Mouse (Mus musculus): ENCODE measurements around the gene Olfr65. TPM values are rescaled to one million over a fixed set of nuclear protein-coding genes. Genes with fewer than 3 reads are reported as not detected.

Olfr65 gene
- polyA plus RNA-seq, 1 experiment = not detected

DNA sequence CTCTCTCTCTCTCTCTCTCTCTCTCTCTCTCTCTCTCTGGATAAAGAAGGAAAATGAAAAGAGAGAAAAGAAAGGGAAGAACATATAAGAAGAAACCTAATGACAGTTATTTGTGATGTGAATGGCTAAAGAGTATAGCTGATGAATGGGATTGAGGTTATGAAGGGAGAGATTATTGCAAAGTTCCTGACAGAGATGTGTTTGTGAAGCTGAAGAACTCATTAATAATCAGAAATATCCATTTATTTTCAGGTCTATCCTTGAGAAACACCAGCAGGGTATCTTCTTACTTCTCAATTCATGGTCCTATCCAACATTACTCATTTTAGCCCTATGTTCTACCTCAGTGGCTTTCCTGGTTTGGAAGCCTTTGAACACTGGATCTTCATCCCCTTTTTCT lies 25.2 kb downstream of the Olfr65 start, which contains the start of gene Olfr631:
Olfr631 (plus strand) TSS at position 301 of the 400 bp plus-strand sequence.
- DNase-seq = no peak
- H3K4me1 ChIP-seq (ENCODE audit: control insufficient read depth, insufficient read depth, low read length) = no peaks in the 10 kb centered on the region
- H3K27me3 ChIP-seq (replicated peaks; ENCODE audit: control insufficient read depth, insufficient read depth, low read length) = no peaks in the 10 kb centered on the region
- TF ChIP-seq POLR2A (IDR thresholded peaks at IDR 0.05; ENCODE audit: low read depth, low read length) = no peak
- TF ChIP-seq CTCF (conservative IDR thresholded peaks at IDR 0.05; ENCODE audit: insufficient read depth, insufficient read length, low read depth, low read length) = no peak
- no peak within 1 kb of the TSS for H3K4me3 ChIP-seq (ENCODE audit: insufficient read depth, low read depth, low read length)
- no peaks in the 10 kb centered on the region for H3K36me3 ChIP-seq (ENCODE audit: control insufficient read depth, insufficient read depth, low read length)
- no peak within 1 kb of the TSS for H3K27ac ChIP-seq (ENCODE audit: insufficient read depth, low read depth, low read length)

GRCm38 (mm10) chr7:103934264-103934663 lies 31.0 kb downstream of the Olfr65 start, which contains the start of gene Olfr632:
Gene Olfr632 (plus strand): TSS chr7:103934347.
- Histone ChIP-seq H3K4me3 (ENCODE audit: insufficient read depth, low read depth, low read length) (no peak within 1 kb of the TSS), H3K36me3 (ENCODE audit: control insufficient read depth, insufficient read depth, low read length) (no peaks in the 10 kb centered on the region), H3K27me3 (replicated peaks; ENCODE audit: control insufficient read depth, insufficient read depth, low read length) (no peaks in the 10 kb centered on the region), H3K4me1 (ENCODE audit: control insufficient read depth, insufficient read depth, low read length) (no peaks in the 10 kb centered on the region), H3K27ac (ENCODE audit: insufficient read depth, low read depth, low read length) (no peak within 1 kb of the TSS)
- 69% methylated on average over 2 of the region's 2 CpGs for WGBS
- no peak for DNase-seq
- no peak for TF ChIP-seq POLR2A (IDR thresholded peaks at IDR 0.05; ENCODE audit: low read depth, low read length)
- no peak for TF ChIP-seq CTCF (conservative IDR thresholded peaks at IDR 0.05; ENCODE audit: insufficient read depth, insufficient read length, low read depth, low read length)

DNA sequence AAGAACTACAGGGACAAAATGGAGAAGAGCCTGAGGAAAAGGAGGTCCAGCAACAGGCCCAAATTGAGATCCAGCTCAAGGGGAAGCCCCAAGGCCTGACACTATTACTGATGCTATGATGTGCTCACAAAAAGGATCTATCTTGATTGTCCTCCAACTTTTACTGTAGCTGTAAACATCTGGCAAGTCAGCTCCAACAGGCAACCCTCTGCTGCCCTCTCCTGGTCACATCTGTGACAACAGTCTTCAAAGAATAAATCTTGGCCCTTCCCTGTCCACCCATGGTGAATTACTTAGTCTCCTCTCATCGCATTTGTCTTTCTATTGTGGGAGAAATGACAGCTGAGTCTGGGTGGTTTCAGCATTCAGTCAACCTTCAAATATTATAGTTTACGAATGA lies 39.4 kb downstream of the Olfr65 start:
- H3K27ac ChIP-seq (ENCODE audit: insufficient read depth, low read depth, low read length) = no peak overlapping the region
- H3K4me1 ChIP-seq (ENCODE audit: control insufficient read depth, insufficient read depth, low read length) = no peaks in the 10 kb centered on the region
- DNase-seq = peak; percentile 21
- TF ChIP-seq CTCF (conservative IDR thresholded peaks at IDR 0.05; ENCODE audit: insufficient read depth, insufficient read length, low read depth, low read length) = peak; percentile 70
- no peak for TF ChIP-seq POLR2A (IDR thresholded peaks at IDR 0.05; ENCODE audit: low read depth, low read length)
- no peaks in the 10 kb centered on the region for H3K36me3 ChIP-seq (ENCODE audit: control insufficient read depth, insufficient read depth, low read length)
- 23% methylated on average over 2 of the region's 2 CpGs for WGBS
- no peaks in the 10 kb centered on the region for H3K27me3 ChIP-seq (replicated peaks; ENCODE audit: control insufficient read depth, insufficient read depth, low read length)
- H3K4me3 ChIP-seq (ENCODE audit: insufficient read depth, low read depth, low read length) = no peak overlapping the region

- no peaks in the 10 kb centered on the region for H3K27me3 ChIP-seq (replicated peaks; ENCODE audit: control insufficient read depth, insufficient read depth, low read length)
- H3K36me3 ChIP-seq (ENCODE audit: control insufficient read depth, insufficient read depth, low read length) = no peaks in the 10 kb centered on the region
- DNase-seq = no peak
- no peak for TF ChIP-seq CTCF (conservative IDR thresholded peaks at IDR 0.05; ENCODE audit: insufficient read depth, insufficient read length, low read depth, low read length)
- TF ChIP-seq POLR2A (IDR thresholded peaks at IDR 0.05; ENCODE audit: low read depth, low read length) = no peak
- no peak within 1 kb of the TSS for H3K27ac ChIP-seq (ENCODE audit: insufficient read depth, low read depth, low read length)
- H3K4me1 ChIP-seq (ENCODE audit: control insufficient read depth, insufficient read depth, low read length) = no peaks in the 10 kb centered on the region
- no peak within 1 kb of the TSS for H3K4me3 ChIP-seq (ENCODE audit: insufficient read depth, low read depth, low read length)
Measured at GRCm38 (mm10) chr7:103944137-103944536, 40.9 kb downstream of the Olfr65 start, which contains the start of gene Olfr633. Gene Olfr633 (plus strand): TSS chr7:103944437.

Other genes with a start within 250 kb of the Olfr65 start
- gene Olfr623, start 239.8 kb upstream of the Olfr65 start, polyA plus RNA-seq (2012; rRNA removed) = not detected in 2 replicates
- gene Olfr624, start 232.3 kb upstream of the Olfr65 start, polyA plus RNA-seq (2012; rRNA removed) = not detected in 2 replicates
- not detected in 2 replicates for gene Olfr625-ps1, start 220.8 kb upstream of the Olfr65 start, polyA plus RNA-seq (2012; rRNA removed)
- gene Olfr243, start 188.8 kb upstream of the Olfr65 start, polyA plus RNA-seq (2012; rRNA removed) = not detected in 2 replicates
- gene Olfr628, start 173.1 kb upstream of the Olfr65 start, polyA plus RNA-seq (2012; rRNA removed) = not detected in 2 replicates
- not detected in 2 replicates for gene Olfr629, start 158.5 kb upstream of the Olfr65 start, polyA plus RNA-seq (2012; rRNA removed)
- gene Olfr630, start 146.2 kb upstream of the Olfr65 start, polyA plus RNA-seq (2012; rRNA removed) = not detected in 2 replicates
- gene Olfr69, start 131.9 kb upstream of the Olfr65 start, polyA plus RNA-seq (2012; rRNA removed) = not detected in 2 replicates
- gene Olfr68, start 123.8 kb upstream of the Olfr65 start, polyA plus RNA-seq (2012; rRNA removed) = not detected in 2 replicates
- gene Olfr67, start 111.7 kb upstream of the Olfr65 start, polyA plus RNA-seq (2012; rRNA removed) = not detected in 2 replicates
- gene Hbb-bt, start 89.5 kb upstream of the Olfr65 start, polyA plus RNA-seq (2012; rRNA removed) = 323 and 441 TPM in 2 replicates
- gene Hbb-bs, start 75.4 kb upstream of the Olfr65 start, polyA plus RNA-seq (2012; rRNA removed) = 3,704 and 5,002 TPM in 2 replicates
- gene Hbb-bh2, start 63.0 kb upstream of the Olfr65 start, polyA plus RNA-seq (2012; rRNA removed) = not detected in 2 replicates
- gene Hbb-bh1, start 60.3 kb upstream of the Olfr65 start, polyA plus RNA-seq (2012; rRNA removed) = not detected in 2 replicates
- not detected in 2 replicates for gene Hbb-y, start 50.3 kb upstream of the Olfr65 start, polyA plus RNA-seq (2012; rRNA removed)
- gene Olfr66, start 17.2 kb upstream of the Olfr65 start, polyA plus RNA-seq (2012; rRNA removed) = not detected in 2 replicates
- gene Olfr64, start 9.0 kb upstream of the Olfr65 start, polyA plus RNA-seq (2012; rRNA removed) = not detected in 2 replicates
- not detected in 2 replicates for gene Olfr631, start 25.3 kb downstream of the Olfr65 start, polyA plus RNA-seq (2012; rRNA removed)
- gene Olfr632, start 30.9 kb downstream of the Olfr65 start, polyA plus RNA-seq (2012; rRNA removed) = not detected in 2 replicates
- gene Olfr633, start 41.0 kb downstream of the Olfr65 start, polyA plus RNA-seq (2012; rRNA removed) = not detected in 2 replicates
- gene Olfr635, start 67.7 kb downstream of the Olfr65 start, polyA plus RNA-seq (2012; rRNA removed) = not detected in 2 replicates
- not detected in 2 replicates for gene Olfr638, start 95.3 kb downstream of the Olfr65 start, polyA plus RNA-seq (2012; rRNA removed)
- gene Olfr639, start 113.8 kb downstream of the Olfr65 start, polyA plus RNA-seq (2012; rRNA removed) = not detected in 2 replicates
- not detected in 2 replicates for gene Olfr640, start 122.1 kb downstream of the Olfr65 start, polyA plus RNA-seq (2012; rRNA removed)
- gene Olfr641, start 132.0 kb downstream of the Olfr65 start, polyA plus RNA-seq (2012; rRNA removed) = not detected in 2 replicates
- gene Olfr642, start 149.2 kb downstream of the Olfr65 start, polyA plus RNA-seq (2012; rRNA removed) = not detected in 2 replicates
- not detected in 2 replicates for gene 4930516K23Rik, start 158.0 kb downstream of the Olfr65 start, polyA plus RNA-seq (2012; rRNA removed)
- gene Olfr644, start 168.4 kb downstream of the Olfr65 start, polyA plus RNA-seq (2012; rRNA removed) = not detected in 2 replicates
- not detected in 2 replicates for gene Olfr645, start 182.0 kb downstream of the Olfr65 start, polyA plus RNA-seq (2012; rRNA removed)
- gene Olfr646, start 201.4 kb downstream of the Olfr65 start, polyA plus RNA-seq (2012; rRNA removed) = not detected in 2 replicates
- gene Ubqln5, start 226.3 kb downstream of the Olfr65 start, polyA plus RNA-seq (2012; rRNA removed) = not detected in 2 replicates
- not detected in 2 replicates for gene Olfr643, start 233.9 kb downstream of the Olfr65 start, polyA plus RNA-seq (2012; rRNA removed)
- gene Ubqln3, start 239.8 kb downstream of the Olfr65 start, polyA plus RNA-seq (2012; rRNA removed) = 0.07 and 0.09 TPM in 2 replicates
- gene Ubqlnl, start 247.1 kb downstream of the Olfr65 start, polyA plus RNA-seq (2012; rRNA removed) = 0.18 TPM in 1 of 2 replicates, not detected in the other

Data from kidney, adult 2 months (tissue).